Mouse (Mus musculus) left cerebral cortex, postnatal 36 days (tissue): ENCODE results near the gene Cdh6. TPM values are rescaled to one million over a fixed set of nuclear protein-coding genes. Genes with fewer than 3 reads are reported as not detected.
A peak's percentile ranks its signal among the peaks of the same experiment; 100 is the strongest.

Source experiments
- DNase-seq, 2 experiments: peaks; one replicate each; pipeline ENCODE4 v3.0.0; 2021 to 2022; ENCODE audit warnings: low spot score in 2 of 2, mixed read lengths in 1 of 2
- intact Hi-C: fragments of 180-260 bp; cut with DNase I; formaldehyde crosslinking; loops from one replicate; pipeline ENCODE4 v1.15.1; 2025
- total RNA-seq, 2 experiments: library from RNA; stranded (reverse); gene quantifications; 2 replicates each; pipeline ENCODE4 v1.2.3; 2021

The Cdh6 gene
- total RNA-seq: 10 to 100 TPM; 26.5 to 27.9 TPM

DNA sequence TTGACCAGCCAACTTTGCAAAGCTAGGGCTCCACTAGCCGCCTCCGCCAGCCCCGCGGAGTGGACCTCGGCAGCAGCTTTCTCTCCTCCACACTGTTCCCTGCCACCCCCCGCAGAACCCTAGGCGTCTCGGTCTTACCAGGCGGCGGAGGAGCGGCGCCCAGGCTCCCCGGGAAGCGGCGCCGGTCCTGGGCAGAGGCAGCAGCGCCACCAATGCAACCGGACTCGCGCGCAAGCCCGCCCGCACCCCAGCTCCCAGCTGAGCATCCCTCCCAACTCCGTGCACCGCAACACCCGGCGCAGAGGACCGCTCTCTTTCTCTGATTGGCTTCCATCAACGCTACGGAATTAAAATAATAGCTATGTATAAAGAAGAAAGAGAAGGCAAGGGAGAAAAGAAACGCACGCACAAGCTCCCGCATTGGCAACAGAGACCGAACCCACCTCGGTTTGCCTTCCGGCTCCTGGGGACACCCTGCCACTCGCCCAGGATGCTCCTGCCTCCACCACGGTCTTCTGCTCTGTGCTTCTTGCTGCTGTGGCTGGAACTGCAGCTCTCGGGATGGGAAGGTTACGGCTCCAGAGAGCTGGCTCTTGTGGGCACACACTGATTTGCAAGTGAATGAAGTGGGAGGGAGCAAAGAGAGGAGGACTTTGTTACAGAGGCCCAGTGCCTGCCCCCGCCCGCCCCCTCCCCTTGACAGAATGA, at the start of gene Cdh6:
Gene Cdh6 (minus strand): TSS at position 605 of the 708 bp plus-strand sequence.
- intact Hi-C loops: loop anchor here (5.0 to 10.0 kb wide), 6 partner anchors 36 to 682 kb away; no protein-coding TSS in a partner anchor
- peak; percentile 73 to 83 for DNase-seq

DNA sequence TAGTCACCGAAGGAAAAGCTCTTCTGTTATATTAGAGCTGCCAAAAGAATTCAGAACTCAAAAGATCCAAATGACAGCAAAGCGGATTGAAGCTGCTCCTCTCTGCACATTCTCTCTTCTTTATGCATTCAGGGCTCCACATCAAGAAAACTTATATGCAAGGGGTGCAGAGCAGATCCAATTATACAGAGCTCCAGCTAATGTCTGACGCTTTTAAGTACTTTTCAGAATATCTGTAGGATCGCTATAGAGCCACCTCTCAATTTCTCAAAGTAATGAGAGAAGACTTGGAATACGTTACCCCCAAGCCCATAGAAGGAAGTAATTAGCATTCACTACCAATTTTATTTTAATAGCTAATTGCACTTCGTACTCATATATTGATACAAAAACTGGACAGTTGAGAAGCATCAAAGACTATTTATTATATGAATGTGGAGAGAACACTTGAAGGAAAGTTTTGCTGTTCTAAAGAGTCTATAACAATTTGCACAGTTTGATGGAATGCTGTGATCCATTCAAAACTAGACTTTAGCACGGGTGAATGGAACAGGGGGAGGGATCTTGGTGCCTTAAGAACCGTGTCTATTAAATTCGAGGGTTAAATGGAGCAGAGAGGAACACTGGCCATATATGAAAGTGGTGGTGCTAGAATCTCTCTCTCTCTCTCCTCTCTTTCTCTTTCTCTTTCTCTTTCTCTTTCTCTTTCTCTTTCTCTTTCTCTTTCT, 46.4 kb upstream of the Cdh6 start:
- intact Hi-C loops: no loop called here
- no peak for DNase-seq

DNA sequence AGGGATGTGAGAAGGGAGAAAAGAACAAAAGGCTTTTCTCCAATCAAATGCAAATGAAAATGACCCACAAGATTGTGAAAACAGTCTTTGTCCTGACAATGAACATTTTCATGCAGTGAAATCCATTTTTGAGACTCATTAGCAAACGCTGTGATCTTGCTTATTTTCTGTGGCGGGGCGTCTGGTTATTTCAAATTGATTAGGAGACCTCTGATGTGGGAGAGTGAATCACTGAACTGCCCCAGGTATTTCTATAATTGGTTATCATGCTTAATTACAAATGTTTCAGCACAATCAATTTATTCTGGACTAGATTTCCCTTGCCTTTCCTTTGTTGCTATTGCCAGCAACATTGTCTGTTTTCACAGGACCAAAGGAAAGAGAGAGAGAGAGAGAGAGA, 44.3 kb upstream of the Cdh6 start:
- intact Hi-C loops: no loop called here
- DNase-seq: no peak

DNA sequence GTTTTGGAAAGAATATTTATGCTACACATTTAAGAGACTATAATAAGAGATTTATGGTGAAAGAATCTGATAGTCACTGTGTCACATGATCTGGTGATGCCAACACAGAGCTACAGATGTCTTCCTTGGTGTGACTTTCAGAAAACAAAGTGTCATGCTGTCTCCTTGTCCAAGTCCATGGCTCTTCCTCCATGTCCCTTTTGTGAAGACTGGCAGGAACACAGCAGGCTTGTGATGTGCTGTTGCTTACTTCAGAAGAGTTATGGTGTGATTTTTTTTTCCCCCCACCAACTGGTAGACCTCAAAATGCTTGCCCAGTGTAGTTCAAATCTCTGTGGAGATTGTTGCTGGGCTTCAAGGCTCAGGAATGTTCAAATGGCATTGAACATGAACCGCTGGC, 43.7 kb upstream of the Cdh6 start:
- intact Hi-C loops: no loop called here
- DNase-seq: no peak

DNA sequence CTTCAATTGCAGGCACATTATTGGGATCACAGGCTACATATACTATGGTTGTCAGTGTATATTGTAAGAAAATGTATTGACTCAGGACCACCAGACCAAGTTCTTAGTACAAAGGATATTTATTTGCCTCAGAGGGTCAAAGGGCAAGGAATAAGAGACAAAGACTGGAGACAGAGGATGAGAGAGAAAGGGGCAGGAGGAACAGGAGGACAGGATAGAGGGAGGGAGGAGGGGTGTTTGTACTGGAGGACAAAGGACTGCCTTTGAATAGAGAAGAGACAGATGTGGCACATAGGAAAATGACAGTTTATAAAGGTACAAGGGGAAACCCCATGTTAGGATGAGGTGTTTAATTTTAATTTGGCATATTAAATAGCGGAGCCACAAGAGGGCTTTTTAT, 39.5 kb upstream of the Cdh6 start:
- no peak for DNase-seq
- intact Hi-C loops: no loop called here

DNA sequence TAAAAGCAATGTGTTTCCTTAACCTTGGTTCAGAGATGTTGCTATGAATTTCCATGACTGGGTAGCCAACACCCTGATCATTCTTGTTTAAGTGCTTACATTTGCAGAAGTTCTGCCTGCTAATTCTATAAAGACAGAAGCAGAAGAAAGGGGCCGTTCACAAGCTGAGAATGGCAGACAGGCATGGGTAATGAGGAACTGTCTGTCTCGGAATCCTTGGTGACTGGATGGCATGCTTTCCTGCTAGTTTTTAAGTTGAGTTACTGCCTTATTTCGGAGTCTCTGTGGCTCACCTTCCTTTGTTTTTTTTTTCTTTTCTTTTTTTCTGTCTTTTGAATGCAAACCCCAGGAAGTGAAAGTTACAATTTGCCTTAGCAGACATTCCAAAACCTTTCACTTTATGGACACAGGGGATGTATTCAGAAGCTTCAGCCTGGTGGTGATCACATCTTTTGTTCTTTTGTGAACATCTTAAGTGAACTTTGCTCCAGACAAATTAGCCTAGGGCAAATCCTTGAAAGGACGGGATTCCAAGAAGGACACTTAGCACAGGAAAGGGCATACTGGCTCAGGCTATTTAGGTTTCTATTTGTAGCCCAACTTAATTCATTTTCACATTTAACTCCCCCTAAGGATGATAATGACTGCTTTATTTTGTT, 38.7 kb upstream of the Cdh6 start:
- intact Hi-C loops: no loop called here
- DNase-seq: no peak

DNA sequence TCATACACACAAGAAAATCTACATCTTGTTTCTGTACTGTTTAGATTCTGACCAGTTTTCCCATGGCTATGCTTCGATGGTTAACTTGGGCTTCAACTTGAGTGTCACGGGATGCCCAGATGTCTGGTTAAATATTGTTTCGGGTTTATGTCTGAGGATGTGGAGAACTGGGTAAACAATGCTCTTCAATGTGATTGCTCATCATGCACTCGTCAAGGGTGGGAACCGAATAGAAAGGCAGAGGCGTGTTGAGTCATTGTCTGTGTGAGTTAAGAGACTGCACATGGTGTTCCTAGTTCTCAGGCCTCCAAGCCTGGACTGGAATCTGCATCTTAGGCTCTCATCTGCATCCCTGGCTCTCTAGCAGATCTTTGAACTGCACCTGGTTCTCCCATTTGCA, 36.7 kb upstream of the Cdh6 start:
- intact Hi-C loops: no loop called here
- peak; percentile 13 to 26 for DNase-seq

DNA sequence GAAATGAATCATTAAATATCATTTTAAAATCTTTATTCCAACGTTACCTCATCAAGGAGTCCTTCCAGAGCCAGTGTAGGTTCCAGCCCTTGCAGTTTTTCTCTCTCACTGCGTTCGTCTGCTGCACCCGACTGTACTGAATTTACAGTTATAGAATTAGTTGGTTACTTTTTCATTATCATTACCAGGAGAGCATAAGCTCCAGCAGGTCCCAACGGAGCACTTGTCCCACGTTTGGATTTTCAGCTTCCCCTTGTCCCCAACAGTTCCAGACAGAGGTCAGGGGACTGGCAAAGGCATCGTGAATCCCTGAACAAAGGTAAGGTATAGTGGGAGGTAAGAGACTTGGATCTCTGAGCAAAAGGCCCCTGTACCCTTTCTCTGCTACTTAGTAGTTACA, 35.2 kb upstream of the Cdh6 start:
- intact Hi-C loops: no loop called here
- DNase-seq: no peak

DNA sequence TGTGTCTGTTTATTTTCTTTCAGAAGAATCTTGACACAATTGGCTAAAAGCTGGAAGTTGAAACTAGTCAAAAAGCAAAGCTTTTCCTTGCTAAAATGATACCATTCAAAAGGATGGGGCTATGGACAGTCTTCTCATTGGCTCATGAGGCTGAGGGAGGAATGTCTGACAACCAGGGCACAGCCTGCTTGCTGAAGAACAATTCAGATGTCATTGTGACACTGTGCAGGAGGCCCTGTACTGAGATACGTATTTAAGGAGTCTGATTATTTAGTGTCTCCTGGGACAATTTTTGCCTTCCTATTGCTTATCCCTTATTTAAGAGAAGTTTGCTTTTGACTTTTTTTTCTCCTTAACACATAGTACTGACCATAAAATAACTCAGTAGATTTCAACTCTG, 22.8 kb upstream of the Cdh6 start:
- DNase-seq: no peak
- intact Hi-C loops: no loop called here

DNA sequence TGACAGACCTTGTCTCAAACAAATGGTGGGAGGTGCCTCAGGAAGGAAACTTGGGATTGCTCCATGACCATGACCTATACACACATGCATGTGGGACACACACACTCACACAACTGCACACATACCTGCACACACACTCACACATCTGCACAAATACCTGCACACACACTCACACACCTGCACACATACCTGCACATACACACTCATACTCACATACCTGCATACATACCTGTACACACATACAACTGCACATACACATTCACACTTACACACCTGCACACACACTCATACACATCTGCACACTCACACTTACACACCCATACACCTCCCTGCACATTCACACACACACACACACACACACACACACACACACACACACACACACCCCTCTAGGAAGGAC, 20.6 kb upstream of the Cdh6 start:
- intact Hi-C loops: no loop called here

DNA sequence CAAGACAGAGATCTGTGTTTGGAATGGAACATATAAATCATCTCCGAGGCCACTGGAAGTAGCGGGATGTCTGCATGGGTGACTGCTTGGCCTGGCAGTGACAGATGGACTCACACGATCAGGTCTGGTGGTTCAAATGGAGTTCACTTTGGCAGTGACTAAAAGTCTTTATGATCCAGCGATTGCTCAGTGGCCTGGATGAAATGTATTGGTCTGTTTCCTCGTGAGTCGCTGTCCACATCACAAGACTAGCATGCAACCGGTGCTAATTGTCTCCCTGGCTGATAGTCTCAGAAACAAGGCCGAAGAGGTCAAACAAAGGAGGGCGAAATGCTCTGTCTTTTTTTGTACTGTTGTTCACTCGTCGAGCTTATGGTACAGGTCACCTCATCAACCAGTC, 19.6 kb upstream of the Cdh6 start:
- intact Hi-C loops: no loop called here
- no peak for DNase-seq

More for the DNA sequence above, 20.6 kb upstream of the Cdh6 start:
- DNase-seq: no peak

DNA sequence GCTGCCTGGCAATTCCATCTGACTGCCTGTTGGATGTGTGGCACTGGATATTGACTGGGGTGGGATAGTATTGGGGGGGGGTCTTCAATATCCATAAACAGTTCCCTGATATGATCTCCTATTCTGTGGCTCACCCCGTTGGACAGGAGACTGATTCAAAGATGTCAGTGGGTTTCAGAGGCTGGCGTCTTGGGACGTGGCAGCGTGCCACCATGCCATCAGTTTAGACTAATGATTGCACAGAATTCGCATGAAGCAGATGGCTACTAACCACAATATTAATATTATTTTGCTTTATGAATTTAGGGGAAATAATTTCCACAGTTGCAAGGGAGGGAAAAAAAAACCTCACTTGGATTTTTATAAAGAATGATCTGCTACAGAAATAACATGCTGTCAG, 10.2 kb upstream of the Cdh6 start:
- DNase-seq: no peak
- intact Hi-C loops: no loop called here

DNA sequence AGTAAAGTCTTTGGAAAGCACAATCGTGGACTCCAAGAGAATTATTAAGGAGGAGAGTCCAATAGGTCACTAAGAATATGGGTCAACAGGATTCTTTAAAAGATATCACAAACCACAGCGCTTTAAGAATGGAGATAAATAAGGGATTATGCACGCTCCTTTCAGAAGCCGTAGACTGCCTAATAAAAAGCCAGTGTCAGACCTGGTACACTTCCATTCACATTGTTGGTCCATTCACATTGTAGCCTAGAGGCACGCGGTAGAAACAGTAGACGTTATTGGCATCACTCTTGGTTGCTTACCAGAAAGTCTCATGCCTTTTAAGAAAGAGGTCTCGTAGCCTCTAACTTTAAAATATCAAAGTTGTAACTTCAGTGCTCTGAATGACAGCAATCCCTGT, 8.0 kb upstream of the Cdh6 start:
- intact Hi-C loops: no loop called here
- no peak for DNase-seq

DNA sequence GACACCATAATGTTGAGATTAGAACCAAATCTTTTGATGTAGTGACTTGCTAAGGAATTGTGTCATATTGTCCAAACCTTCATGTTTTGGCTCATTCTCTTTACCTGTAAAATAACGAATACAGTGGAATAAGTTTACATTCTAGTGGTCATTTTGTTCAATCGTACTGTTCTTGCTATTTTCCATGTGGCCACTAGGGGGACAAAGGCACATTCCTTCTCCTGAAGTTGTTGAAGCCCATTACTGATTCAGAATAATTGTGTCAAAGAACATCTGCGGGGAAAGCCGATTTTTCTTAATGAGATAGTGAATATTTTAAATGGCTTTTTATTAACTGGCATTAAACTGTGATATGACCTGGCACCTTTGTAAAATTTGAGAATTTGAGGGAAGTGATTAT, 7.5 kb upstream of the Cdh6 start:
- DNase-seq: no peak
- intact Hi-C loops: no loop called here

DNA sequence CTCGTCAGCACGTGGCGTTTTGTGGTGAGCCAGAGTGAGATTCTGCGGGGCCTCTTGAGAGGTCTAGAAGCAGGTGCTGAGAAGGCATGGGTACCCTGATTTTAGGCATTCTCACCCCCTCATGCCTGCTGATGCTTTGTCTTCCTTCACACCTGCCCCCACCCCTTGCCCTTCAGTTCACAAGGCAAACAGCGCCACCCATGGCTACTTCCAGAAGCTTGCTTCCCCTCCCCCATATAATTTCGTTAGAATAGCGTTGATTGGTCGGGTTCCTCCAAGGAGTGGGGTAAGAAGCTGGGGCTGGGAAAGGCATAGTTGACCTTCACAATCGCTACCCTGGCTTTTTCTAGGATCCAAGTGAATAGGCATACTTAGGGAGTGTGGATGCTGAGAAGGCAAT, 2.5 kb upstream of the Cdh6 start:
- intact Hi-C loops: loop anchor here (10.0 kb wide), 2 partner anchors 489 to 679 kb away; no protein-coding TSS in a partner anchor
- no peak for DNase-seq

DNA sequence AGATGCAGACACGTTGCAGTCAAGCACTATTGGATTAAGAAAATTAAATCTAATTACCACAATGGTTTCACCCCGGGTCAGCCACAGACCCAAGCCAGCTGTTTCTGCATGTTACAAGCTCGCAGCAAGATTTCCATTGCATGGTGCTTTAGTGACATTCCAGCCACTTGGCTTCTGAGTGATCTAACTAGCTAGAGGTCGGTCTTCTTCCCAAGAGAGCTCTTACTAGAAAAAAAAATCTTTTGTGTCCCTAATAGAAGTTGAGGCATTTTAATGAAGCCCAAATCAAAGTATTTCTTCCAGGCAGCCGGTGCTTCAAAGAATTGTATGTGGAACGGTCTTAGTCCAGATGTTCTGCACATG, 1.1 kb upstream of the Cdh6 start:
- intact Hi-C loops: loop anchor here (5.0 to 10.0 kb wide), 6 partner anchors 37 to 680 kb away; no protein-coding TSS in a partner anchor
- DNase-seq: no peak

DNA sequence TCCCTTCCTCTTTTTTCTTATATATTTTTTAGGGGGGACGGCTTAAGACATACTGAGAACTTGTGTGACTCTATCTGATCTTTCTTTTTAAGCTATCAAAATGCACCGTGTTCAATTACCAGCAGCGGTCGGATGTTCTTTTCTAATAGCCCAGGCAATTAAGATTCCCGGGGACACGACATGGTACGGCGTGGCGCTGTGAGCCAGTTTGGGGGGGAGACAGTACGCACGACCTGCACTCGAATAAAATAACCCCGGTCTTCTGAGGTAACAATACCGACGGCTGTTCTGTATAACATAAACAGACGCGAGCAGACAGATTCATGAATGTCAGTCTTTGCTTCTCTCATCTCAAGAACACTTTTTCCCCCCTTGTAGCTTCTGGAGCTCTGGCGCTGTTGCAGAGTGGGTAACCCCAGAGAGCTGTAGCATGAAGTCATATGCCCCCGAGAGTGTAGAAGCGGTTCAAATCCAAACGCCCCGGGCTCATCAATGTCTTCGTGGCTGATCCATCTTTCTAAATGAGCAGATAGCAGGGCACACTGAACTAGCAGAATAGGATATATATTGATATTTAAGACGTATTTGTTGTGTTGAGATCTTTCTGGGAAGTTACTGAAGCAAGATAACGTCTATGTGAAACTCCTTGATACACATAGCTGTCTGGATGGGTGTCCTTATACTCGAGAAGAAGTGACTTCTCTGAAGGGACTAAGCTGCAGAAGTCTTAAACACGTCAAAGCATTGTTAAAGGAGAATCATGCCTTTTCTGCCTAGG, 554 bp upstream of the Cdh6 start:
- DNase-seq: peak in 1 of 2 experiments; percentile 19
- intact Hi-C loops: loop anchor here (5.0 to 10.0 kb wide), 6 partner anchors 37 to 681 kb away; no protein-coding TSS in a partner anchor

DNA sequence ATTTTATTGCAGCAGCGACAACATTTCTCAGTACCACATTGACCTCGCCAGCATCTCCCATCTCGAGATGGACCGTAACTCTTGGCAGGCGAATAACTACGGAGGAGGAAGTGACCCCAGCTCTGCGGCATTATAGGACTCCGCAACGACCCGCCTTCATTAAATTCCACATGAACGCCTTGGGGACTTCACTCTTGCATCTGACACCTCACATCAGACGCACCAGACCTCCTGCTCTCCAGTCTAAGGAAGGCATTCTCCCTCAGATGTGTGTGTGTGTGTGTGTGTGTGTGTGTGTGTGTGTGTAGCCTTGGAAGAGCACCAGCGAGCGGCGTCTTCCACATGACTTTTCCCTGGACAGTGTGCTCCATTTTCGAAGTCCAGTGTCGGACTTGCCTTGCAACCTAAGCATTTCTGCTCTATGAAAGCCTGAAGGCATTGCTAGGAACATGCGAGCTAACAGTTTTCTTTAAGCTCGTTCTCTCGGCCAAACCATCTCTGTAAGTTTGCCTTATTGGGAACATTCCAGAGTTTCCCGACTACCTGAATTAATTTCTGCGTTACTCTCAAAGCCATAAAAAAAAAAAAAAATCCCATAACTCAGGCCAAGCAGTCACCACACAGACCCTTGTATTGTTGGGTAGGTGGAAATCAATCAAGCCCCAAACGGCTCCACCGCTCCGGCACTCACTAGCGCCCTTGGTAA, 957 bp downstream of the Cdh6 start:
- DNase-seq: peak; percentile 39 to 43

More for the DNA sequence above, 957 bp downstream of the Cdh6 start:
- intact Hi-C loops: loop anchor here (5.0 to 10.0 kb wide), 6 partner anchors 35 to 682 kb away; no protein-coding TSS in a partner anchor
